Mouse (Mus musculus): ENCODE results near the gene Pde12. TPM values are rescaled to one million over a fixed set of nuclear protein-coding genes. Genes with fewer than 3 reads are reported as not detected.

Pde12 gene
- total RNA-seq, 2 experiments from 2014 or later = 3.2 to 4.9 TPM

DNA sequence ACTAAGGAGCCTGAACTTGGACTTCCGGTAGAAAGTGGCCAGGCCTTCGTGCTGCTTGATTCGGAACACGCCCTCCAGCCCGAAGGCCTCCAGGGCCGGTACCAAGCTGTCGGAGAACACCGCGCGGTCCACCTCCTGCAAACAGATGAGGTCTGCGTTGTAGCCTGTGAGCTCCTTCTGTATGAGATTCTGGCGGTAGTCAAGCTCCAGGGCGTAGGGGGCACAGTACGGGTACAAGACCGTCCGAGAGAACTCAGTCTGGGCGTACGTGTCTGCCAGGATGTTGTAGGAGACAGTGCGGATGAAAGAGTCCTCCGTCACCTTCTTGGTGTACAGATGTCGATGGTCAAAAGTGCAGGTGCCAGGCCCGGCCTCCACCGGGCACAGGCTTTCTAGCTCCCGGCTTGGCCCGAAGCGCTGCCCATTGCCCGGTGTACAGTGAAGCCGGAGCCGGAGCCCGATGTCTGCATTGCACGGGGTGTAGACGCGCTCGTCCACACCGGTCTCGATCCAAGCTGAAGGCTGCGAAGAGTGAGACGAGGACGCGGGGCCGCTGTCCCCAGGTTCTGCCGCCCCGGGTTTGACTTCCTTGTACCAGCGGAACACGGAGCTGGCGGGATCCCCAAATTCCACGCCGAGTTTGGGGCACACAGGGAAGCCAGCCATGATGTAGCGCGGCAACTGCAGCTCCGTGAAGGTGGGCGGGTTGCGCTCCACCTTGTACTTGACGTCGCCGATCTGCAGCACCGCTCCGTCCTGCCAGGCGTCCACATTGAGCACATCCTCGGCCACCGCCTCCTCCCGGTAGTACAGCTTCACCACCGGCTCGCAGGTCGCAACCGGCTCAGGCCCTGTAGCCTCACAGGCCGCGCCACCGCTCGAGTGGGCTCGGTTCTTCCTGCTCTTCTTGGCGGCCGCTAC is 1.1 kb downstream of the Pde12 start:
- TF ChIP-seq CTCF (IDR thresholded peaks at IDR 0.05) = no peak
- peak overlapping the region; percentile 95 for H3K27ac ChIP-seq
- H3K4me3 ChIP-seq = peak overlapping the region; percentile 94
- DNase-seq = peak; percentile 55
- intact Hi-C loops (cut with DNase I) = loop anchor here (10.0 kb wide), 1 partner anchor 296 kb away; no protein-coding TSS in a partner anchor

DNA sequence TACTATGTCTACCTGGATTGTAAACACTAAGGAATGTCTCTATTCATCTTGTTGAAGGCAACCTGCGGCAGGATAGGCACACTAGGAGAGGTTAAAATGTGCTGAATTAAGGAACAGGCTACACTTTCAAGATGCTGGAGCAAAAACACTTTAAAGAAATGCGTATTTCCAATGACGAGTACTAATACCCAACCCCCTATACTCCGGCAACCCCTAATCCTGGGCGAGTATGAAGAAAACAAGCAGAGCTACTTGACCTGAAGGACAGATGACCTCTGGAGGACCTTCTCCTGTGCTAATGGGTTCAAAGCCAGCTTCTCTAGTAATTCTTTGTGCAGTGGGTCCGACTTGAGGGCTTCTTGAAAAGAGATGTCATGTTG is 1.7 kb downstream of the Pde12 start:
- no peak for TF ChIP-seq CTCF (IDR thresholded peaks at IDR 0.05)
- intact Hi-C loops (cut with DNase I) = loop anchor here (10.0 kb wide), 1 partner anchor 297 kb away; no protein-coding TSS in a partner anchor
- DNase-seq = no peak
- peak overlapping the region; percentile 94 for H3K4me3 ChIP-seq
- peak overlapping the region; percentile 95 for H3K27ac ChIP-seq

DNA sequence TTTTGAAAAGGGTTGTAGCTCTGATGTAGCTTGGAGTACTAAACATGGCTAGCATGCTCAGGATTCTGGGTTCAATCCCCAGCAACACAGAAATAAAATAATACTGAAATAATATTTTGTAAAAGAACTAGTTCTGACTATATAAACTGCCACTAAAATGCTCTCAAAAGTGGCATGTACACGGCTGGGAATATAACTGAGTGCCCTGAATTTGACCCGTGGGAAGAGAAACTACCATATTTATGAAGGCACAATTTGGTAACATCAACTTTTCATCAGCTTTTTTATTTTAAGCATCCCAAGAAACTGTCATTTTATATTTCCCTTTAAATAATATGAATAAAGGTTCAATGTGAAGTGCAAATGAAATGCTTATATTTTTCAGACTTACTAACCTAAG is 5.8 kb downstream of the Pde12 start:
- Histone ChIP-seq H3K4me3 (no peak overlapping the region), H3K27ac (no peak overlapping the region)
- no peak for DNase-seq
- no peak for TF ChIP-seq CTCF (IDR thresholded peaks at IDR 0.05)
- intact Hi-C loops (cut with DNase I) = loop anchor here (10.0 kb wide), 1 partner anchor 301 kb away; no protein-coding TSS in a partner anchor

DNA sequence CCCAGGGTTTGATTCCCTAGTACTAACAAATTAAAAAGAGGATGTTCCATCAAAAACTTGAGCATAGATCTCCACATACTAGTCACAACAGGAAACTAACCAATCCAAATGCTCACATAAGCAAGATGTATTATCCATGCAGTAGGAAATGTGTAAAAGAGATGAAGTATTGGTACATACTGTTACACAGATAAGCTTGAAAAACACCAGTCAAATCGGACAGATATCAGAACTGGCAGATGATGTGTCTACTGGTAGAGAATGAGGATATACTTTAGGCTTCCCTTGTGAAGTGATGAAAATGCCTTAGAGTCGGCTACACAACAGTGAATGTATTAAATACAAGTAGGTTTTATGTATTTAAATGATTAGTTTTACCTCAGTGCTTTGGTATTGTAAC is 7.2 kb downstream of the Pde12 start:
- intact Hi-C loops (cut with DNase I) = loop anchor here (10.0 kb wide), 1 partner anchor 302 kb away; no protein-coding TSS in a partner anchor
- no peak for TF ChIP-seq CTCF (IDR thresholded peaks at IDR 0.05)
- no peak overlapping the region for H3K4me3 ChIP-seq
- no peak overlapping the region for H3K27ac ChIP-seq
- no peak for DNase-seq

DNA sequence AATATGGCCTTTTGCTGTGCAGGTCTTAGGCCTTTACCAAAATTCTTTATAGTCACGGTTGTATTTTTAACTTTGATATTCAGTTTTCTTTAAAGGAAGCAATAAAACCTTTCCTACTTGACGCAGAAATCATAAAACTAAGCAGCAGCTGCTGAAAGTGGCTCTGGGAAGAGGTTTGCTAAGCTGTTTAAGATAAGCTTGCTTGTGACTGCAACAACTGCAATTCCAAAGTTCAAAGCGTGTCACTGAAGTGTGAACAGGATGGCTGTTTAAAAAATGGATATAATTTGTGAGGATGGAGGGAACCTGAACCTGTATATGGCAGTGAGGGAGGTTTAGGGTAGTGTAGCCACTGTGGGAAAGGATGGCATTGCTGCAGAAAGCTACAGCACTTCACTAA is 7.7 kb downstream of the Pde12 start:
- H3K27ac ChIP-seq = no peak overlapping the region
- no peak for DNase-seq
- H3K4me3 ChIP-seq = no peak overlapping the region
- no peak for TF ChIP-seq CTCF (IDR thresholded peaks at IDR 0.05)
- intact Hi-C loops (cut with DNase I) = loop anchor here (10.0 kb wide), 1 partner anchor 303 kb away; no protein-coding TSS in a partner anchor

DNA sequence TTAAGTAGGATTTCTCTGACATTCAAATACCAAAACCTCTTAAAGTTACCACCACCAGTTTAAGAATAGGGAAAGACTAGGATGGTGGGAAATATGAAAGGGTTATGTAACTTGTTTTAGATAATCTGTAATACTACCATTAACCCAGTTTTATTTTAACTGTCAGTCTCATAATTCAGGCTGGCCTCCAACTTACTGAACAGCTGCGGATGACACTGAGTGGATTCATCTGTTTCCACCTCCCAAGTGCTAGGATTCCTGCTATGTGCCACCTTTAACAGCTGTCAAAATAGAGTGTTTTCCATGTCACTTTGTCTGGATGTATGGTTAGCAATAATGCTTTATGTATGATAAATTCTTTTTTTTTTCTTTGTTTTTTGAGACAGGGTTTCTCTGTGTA is 9.4 kb downstream of the Pde12 start:
- no peak for TF ChIP-seq CTCF (IDR thresholded peaks at IDR 0.05)
- intact Hi-C loops (cut with DNase I) = loop anchor here (10.0 kb wide), 1 partner anchor 305 kb away; no protein-coding TSS in a partner anchor
- no peak for DNase-seq
- no peak overlapping the region for H3K4me3 ChIP-seq
- H3K27ac ChIP-seq = no peak overlapping the region

DNA sequence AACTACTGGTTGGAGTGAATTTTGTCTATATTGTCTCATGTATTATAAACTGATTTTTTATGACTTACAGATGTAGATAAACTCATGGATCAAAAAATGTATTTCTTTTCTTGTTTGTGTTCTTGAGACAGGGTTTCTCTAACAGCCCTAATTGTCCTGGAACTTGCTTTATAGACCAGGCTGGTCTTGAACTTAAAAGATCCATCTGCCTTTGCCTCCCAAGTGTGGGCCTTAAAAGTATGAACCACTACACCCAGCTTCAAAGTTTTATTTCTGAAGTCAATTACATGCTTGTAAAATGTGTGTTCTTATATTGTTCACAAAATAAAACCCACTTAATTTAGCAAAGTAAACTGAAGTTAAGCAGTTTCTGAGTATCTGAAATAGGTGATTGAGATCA is 11.5 kb downstream of the Pde12 start:
- intact Hi-C loops (cut with DNase I) = no loop called here
- no peak overlapping the region for H3K4me3 ChIP-seq
- no peak overlapping the region for H3K27ac ChIP-seq
- DNase-seq = no peak
- TF ChIP-seq CTCF (IDR thresholded peaks at IDR 0.05) = no peak

DNA sequence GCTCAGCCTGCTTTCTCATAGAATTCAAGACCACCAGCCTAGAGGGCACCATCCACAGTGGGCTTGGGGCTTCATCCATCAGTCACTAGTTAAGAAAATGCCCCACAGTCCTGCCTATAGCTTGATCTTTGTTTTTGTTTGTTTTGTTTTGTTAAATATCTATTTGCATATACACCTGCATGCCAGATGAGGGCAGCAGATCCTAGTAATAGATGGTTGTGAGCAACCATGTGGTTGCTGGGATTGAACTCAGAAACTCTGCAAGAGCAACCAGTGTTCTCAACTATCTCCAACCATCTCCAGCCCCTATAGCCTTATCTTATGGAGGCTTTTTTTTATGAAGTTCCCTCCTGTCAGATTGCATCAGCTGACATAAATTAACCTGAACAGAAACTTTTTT is 17.8 kb downstream of the Pde12 start:
- H3K27ac ChIP-seq = no peak overlapping the region
- DNase-seq = no peak
- intact Hi-C loops (cut with DNase I) = no loop called here
- peak; percentile 56 for TF ChIP-seq CTCF (IDR thresholded peaks at IDR 0.05)
- H3K4me3 ChIP-seq = no peak overlapping the region

DNA sequence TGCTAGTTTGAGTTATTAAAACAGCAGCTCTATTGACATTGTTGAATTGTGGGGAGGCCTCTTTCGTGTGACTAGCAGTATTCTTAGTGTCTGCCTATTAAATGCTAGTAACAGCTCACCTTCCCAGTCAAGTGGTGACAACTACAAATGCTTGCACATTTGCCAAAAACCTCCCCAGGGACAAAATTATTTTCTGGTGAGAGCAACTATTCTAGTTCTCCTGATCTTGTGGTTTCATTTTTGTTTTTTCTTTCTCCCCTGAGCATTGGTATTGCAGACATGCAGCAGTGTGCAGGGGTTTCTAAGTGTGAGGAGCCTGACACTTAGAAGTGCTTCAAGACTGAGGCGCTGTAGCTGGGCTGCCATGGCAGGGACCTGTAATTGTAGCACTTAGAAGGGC is 21.9 kb downstream of the Pde12 start:
- TF ChIP-seq CTCF (IDR thresholded peaks at IDR 0.05) = no peak
- Histone ChIP-seq H3K4me3 (no peak overlapping the region), H3K27ac (no peak overlapping the region)
- no peak for DNase-seq
- intact Hi-C loops (cut with DNase I) = no loop called here

DNA sequence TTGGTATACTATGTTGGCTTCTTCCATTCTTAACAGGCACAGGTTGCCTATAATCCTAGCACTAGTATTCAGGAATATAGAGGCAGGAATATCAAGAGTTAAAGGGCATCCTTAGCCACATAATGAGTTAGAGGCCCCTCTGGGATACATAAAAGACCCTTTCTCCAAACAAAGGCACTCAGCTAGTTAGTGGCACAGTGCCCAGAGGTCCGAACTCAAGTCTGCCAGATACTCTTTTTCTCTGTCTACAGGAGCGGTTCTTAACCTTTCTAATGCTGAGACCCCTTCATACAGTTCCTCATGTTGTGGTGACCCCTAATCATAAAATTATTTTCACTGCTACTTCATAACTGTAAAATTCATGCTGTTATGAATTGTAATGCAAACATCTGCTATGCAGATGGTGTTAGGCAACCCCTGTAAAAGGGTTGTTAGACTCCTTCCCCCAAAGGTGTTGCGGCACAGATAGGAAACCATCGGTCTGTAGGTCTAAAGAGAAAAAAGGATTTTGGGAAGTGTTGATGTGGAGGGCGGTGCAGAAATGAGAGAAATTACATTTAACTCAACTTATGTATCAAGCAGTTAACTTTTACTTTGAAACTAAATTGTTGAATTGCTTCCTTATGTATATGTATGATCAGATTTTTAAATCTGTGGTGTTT is 23.6 kb downstream of the Pde12 start:
- TF ChIP-seq CTCF (IDR thresholded peaks at IDR 0.05) = no peak
- intact Hi-C loops (cut with DNase I) = no loop called here
- no peak overlapping the region for H3K27ac ChIP-seq

DNA sequence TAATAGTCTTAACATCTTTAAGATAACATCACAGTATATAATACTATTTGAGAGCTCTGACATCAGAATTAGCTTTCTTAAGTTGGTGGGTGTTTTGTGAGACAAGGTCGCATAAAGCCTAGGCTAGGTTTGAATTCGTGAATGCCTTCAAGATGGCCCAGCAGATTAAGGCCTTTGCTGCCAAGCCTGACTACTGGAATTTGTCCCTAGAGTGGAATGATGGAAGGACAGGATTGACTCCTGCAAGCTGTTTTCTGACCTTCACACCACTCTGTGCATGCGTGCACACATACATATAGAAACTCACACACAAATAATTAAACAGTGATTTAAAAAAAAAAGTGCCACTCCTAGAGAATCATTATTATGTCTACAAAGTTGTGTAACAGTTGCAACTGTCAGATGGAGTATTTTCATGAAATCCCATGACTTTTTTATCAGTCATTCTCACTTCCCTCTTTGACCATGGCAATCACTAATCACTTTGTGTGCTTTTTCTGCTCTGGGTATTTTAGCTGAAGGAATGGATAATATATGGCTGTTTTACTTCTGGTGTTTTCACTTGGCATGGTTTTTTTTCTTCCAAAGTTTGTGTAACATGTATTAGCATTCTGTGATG is 26.6 kb downstream of the Pde12 start:
- DNase-seq = no peak
- intact Hi-C loops (cut with DNase I) = no loop called here
- no peak overlapping the region for H3K27ac ChIP-seq
- no peak for TF ChIP-seq CTCF (IDR thresholded peaks at IDR 0.05)
- H3K4me3 ChIP-seq = no peak overlapping the region

More for the DNA sequence above, 23.6 kb downstream of the Pde12 start:
- H3K4me3 ChIP-seq = no peak overlapping the region
- DNase-seq = no peak

DNA sequence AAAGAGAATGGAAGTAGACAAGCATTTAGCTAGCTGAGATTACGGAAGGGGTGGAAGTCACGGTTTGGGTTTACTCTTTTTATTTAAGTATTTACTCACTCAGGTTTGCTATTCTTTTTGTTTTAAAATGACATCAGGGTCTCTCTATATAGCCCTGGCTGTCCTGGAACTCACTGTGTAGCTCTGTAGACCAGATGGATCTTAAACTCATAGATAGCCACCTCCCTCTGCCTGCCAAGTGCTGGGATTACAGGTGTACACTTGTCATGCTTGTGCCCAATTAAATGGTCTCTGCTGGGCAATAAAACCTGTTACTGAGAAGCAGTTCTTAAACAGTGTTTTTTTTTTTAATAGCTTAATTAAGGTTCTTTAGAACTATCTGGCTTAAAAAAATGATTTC is 29.7 kb downstream of the Pde12 start:
- no peak for DNase-seq
- intact Hi-C loops (cut with DNase I) = loop anchor here (2.0 to 5.0 kb wide), 2 partner anchors 58 to 151 kb away; no protein-coding TSS in a partner anchor
- peak; percentile 35; the same call in 1 of the 2 replicates for TF ChIP-seq CTCF (IDR thresholded peaks at IDR 0.05)
- Histone ChIP-seq H3K27ac (peak overlapping the region; percentile 98), H3K4me3 (peak overlapping the region; percentile 94)
